Mouse (Mus musculus) lung, embryonic 16.5 days (tissue): Measurements from ENCODE around the gene Btg4. TPM values are rescaled to one million over a fixed set of nuclear protein-coding genes. Genes with fewer than 3 reads are reported as not detected.
"Not testable (repeated sequence)": the region's sequence is repeated elsewhere in the genome, so short reads cannot be mapped to it uniquely, and the experiment has no call there.

Experiments used
- ATAC-seq: fragments of 200-750 bp; cut with Nextera tagmentation; 2 replicates; pipeline ENCODE4 v1.8.0; 2017; ENCODE audit warnings: low read depth, mild to moderate bottlenecking, moderate library complexity
- H3K27ac ChIP-seq: fragments of 300-500 bp; sonication (generic); 2 replicates; pipeline ENCODE4 v1.5.1; 2014; ENCODE audit warnings: mild to moderate bottlenecking, control low read depth, low read length
- H3K27me3 ChIP-seq: fragments of 300-500 bp; sonication (generic); 2 replicates; pipeline ENCODE4 v1.6.1; 2014; ENCODE audit warnings: low read depth, low read length, mixed read lengths; ENCODE audit not compliant: control insufficient read depth, insufficient read depth
- H3K36me3 ChIP-seq: fragments of 300-500 bp; sonication (generic); 2 replicates; pipeline ENCODE4 v1.6.1; 2014; ENCODE audit warnings: low read length; ENCODE audit not compliant: control insufficient read depth, insufficient read depth
- H3K4me1 ChIP-seq: fragments of 300-500 bp; sonication (generic); replicated peaks from 2 replicates; pipeline ENCODE4 v1.6.1; 2014; ENCODE audit warnings: low read length, mixed read lengths; ENCODE audit not compliant: control insufficient read depth, insufficient read depth
- H3K4me2 ChIP-seq: fragments of 300-500 bp; sonication (generic); 2 replicates; pipeline ENCODE4 v1.6.1; 2014; ENCODE audit warnings: low read depth, low read length, control low read depth
- H3K4me3 ChIP-seq: fragments of 300-500 bp; sonication (generic); 2 replicates; pipeline ENCODE4 v1.5.1; 2014; ENCODE audit warnings: mild to moderate bottlenecking, low read length, control low read depth
- H3K9ac ChIP-seq: fragments of 300-500 bp; sonication (generic); 2 replicates; pipeline ENCODE4 v1.6.1; 2014; ENCODE audit warnings: low read length, control low read depth
- H3K9me3 ChIP-seq: fragments of 300-500 bp; sonication (generic); 2 replicates; pipeline ENCODE4 v1.6.1; 2016; ENCODE audit warnings: low read length; ENCODE audit not compliant: control insufficient read depth
- WGBS: fragments of 180-500 bp; shearing (Covaris S2); extraction: QIAGEN DNeasy Blood & Tissue Kit; methylation state at CpG from one replicate; pipeline ENCODE4 v1.1.7; 2014; 5-methylcytosine and 5-hydroxymethylcytosine counted together
- polyA plus RNA-seq: library from polyadenylated mRNA; unstranded; fragments of >200 nt; fragmentation: Nextera tagmentation; extraction: Ambion mirVana; gene quantifications from 2 replicates; pipeline ENCODE4 v1.2.1, GENCODE M21; 2015

Btg4 gene
- polyA plus RNA-seq, 1 experiment from 2014 or later, result 0.34 TPM

DNA sequence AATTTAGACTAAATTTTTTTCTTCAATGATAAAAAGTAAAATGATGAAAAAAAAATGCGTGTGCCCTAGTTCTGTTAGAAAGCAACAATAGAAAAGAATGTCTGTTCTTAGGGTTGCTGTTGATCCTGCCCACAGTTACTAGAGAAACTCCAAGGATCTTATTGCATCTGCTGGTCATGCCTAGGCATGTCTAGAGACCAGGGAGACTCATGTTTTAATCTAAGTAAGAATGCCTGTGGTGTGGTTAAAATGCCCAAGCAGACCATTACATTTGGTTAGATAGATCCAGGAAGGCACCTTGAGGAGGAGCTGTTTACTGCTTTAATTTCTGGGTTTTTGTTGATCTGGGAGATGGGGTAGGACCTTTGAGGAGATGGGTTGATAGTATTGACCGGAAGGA, 45.0 kb downstream of the Btg4 start:
- no peak overlapping the region for H3K9ac ChIP-seq
- H3K36me3 ChIP-seq, result no peaks in the 10 kb centered on the region
- peaks cover 4% of the 10 kb centered on the region; the same call in 1 of the 2 replicates for H3K4me1 ChIP-seq
- H3K4me2 ChIP-seq, result no peak overlapping the region
- no peaks in the 10 kb centered on the region for H3K9me3 ChIP-seq
- ATAC-seq, result no peak
- 73% methylated on average over 2 of the region's 2 CpGs for WGBS
- no peak overlapping the region for H3K4me3 ChIP-seq
- H3K27ac ChIP-seq, result no peak overlapping the region
- H3K27me3 ChIP-seq, result peaks cover 7% of the 10 kb centered on the region; the same call in 1 of the 2 replicates

- WGBS, result 54% methylated on average over 4 of the region's 4 CpGs
- ATAC-seq, result no peak
- Histone ChIP-seq H3K4me3 (no peak overlapping the region), H3K27ac (no peak overlapping the region), H3K9ac (no peak overlapping the region), H3K36me3 (no peaks in the 10 kb centered on the region), H3K9me3 (no peaks in the 10 kb centered on the region), H3K4me1 (no peaks in the 10 kb centered on the region), H3K4me2 (no peak overlapping the region), H3K27me3 (no peaks in the 10 kb centered on the region)
These were observed 54.1 kb downstream of the Btg4 start for GRCm38 (mm10) chr9:51114767-51115166.

DNA sequence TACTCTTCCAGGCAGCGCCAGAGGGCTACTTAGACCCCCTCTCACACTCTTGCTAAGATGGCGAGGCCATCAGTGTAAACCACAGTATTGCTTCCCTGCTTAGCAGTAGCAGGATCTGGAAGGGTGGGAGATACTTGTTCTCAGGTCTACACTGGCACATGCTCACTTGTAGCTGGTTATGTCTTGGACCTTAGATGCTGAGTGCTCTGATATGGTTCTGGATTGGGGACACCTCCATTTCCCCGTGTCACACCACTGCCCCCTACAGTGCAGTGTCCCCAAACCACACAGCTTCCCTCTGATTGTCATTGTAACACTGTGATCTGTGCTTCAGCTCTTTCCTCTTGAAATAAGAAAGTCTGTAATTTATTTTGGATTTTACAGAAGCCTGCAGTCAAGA, 76.3 kb downstream of the Btg4 start:
- no peak overlapping the region for H3K4me3 ChIP-seq
- H3K27me3 ChIP-seq, result no peaks in the 10 kb centered on the region
- WGBS, result 60% methylated on average over 3 of the region's 3 CpGs
- H3K9ac ChIP-seq, result no peak overlapping the region
- H3K4me1 ChIP-seq, result no peaks in the 10 kb centered on the region
- no peaks in the 10 kb centered on the region for H3K36me3 ChIP-seq
- H3K9me3 ChIP-seq, result no peaks in the 10 kb centered on the region
- no peak overlapping the region for H3K4me2 ChIP-seq
- ATAC-seq, result no peak
- no peak overlapping the region for H3K27ac ChIP-seq

GRCm38 (mm10) chr9:51137432-51137831, 76.7 kb downstream of the Btg4 start:
- H3K36me3 ChIP-seq, result no peaks in the 10 kb centered on the region
- no peak for ATAC-seq
- H3K27ac ChIP-seq, result no peak overlapping the region
- 72% methylated on average over 4 of the region's 4 CpGs for WGBS
- no peaks in the 10 kb centered on the region for H3K4me1 ChIP-seq
- no peaks in the 10 kb centered on the region for H3K9me3 ChIP-seq
- no peaks in the 10 kb centered on the region for H3K27me3 ChIP-seq
- no peak overlapping the region for H3K4me2 ChIP-seq
- H3K9ac ChIP-seq, result no peak overlapping the region
- H3K4me3 ChIP-seq, result no peak overlapping the region

DNA sequence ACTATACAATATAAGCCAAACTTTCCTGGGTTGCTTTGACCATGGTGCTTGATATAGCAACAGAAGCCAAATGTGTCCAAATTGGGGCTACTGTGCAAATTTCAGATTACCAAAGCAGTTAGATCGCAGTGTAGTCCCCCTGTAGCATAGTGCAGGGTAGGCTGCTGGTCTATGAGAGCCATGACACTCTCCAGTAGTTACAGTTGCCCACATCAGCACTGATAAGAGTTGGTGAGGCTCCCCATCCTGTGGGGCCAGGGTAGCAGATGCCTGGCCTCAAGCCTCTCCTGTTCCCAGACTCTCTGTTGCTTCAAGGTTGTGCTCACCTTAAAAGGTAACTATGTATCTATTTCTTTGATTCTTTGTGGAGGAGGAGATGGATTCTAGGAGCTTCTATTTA, 77.1 kb downstream of the Btg4 start:
- H3K27ac ChIP-seq, result no peak overlapping the region
- no peaks in the 10 kb centered on the region for H3K4me1 ChIP-seq
- H3K27me3 ChIP-seq, result no peaks in the 10 kb centered on the region
- 74% methylated on average over 1 of the region's 1 CpGs for WGBS
- no peak for ATAC-seq
- no peak overlapping the region for H3K4me3 ChIP-seq
- no peak overlapping the region for H3K9ac ChIP-seq
- H3K4me2 ChIP-seq, result no peak overlapping the region
- no peaks in the 10 kb centered on the region for H3K36me3 ChIP-seq
- no peaks in the 10 kb centered on the region for H3K9me3 ChIP-seq

DNA sequence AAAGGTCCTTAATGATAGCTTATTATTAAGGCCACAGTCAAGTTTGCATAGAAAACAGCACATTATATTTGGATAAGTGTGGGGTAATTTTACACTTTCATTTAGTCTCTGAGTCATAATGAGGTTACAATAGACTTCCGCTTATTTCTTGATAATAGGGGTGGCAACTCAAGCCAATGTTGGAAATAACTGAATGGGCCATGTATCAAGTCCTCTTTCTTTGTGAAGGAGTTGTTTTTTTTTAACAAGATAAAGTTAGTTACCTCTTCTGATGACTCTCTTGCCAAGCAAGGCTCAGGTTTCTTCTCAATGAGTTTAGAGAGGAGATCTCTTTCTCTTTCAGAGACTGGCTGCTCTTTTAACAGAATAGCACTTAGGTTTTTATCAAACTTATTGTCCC, 77.6 kb downstream of the Btg4 start:
- Histone ChIP-seq H3K27me3 (no peaks in the 10 kb centered on the region), H3K9me3 (no peaks in the 10 kb centered on the region), H3K27ac (no peak overlapping the region), H3K9ac (no peak overlapping the region), H3K4me3 (no peak overlapping the region), H3K4me1 (no peaks in the 10 kb centered on the region), H3K36me3 (no peaks in the 10 kb centered on the region), H3K4me2 (no peak overlapping the region)
- ATAC-seq, result no peak
- 89% methylated on average over 1 of the region's 1 CpGs for WGBS

DNA sequence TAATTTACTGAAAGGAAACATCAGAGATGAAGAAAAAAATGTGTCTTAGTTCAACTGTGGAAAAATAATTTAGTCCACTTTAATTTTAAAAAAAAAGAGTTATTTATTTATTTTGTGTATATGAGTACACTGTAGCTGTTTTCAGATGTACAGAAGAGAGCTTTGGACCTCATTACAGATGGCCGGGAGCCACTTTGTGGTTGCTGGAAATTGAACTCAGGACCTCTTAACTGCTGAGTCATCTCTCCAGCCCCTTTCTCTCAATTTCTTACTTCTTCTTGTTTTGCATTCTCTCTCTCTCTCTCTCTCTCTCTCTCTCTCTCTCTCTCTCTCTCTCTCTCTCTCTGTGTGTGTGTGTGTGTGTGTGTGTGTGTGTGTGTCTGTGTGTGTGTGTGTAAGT, 78.7 kb downstream of the Btg4 start:
- 70% methylated on average over 1 of the region's 1 CpGs for WGBS
- not testable (repeated sequence) for ATAC-seq, H3K4me3 ChIP-seq, H3K9me3 ChIP-seq, H3K36me3 ChIP-seq, H3K27me3 ChIP-seq, H3K27ac ChIP-seq, H3K9ac ChIP-seq, H3K4me2 ChIP-seq, H3K4me1 ChIP-seq

DNA sequence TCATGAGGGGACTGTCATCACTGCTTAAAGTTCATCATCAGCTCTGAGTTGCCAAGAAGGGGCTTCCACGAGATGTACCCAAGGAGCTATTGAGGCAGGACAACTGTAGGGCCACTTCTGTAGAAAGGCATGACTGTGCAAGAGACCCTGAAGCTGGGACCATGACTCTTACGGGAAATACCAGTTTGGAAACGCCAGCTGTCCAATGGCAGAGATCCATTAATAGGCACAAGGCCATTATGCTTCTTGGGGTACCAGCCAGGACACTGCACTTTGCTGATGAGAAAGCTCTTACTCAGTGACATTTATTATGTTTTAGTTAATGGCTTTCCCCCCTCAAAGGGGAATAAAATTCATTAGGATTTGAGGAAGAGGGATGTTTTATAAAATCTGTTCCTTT, 80.0 kb downstream of the Btg4 start:
- no peak for ATAC-seq
- Histone ChIP-seq H3K4me1 (no peaks in the 10 kb centered on the region), H3K36me3 (no peaks in the 10 kb centered on the region), H3K4me3 (no peak overlapping the region), H3K27ac (no peak overlapping the region), H3K4me2 (no peak overlapping the region), H3K9ac (no peak overlapping the region), H3K9me3 (no peaks in the 10 kb centered on the region), H3K27me3 (no peaks in the 10 kb centered on the region)
- 76% methylated on average over 3 of the region's 3 CpGs for WGBS

GRCm38 (mm10) chr9:51143437-51143836, 82.7 kb downstream of the Btg4 start:
- no peak overlapping the region for H3K27ac ChIP-seq
- no peaks in the 10 kb centered on the region; the same call in 1 of the 2 replicates for H3K4me1 ChIP-seq
- no peak for ATAC-seq
- no peaks in the 10 kb centered on the region for H3K27me3 ChIP-seq
- no peak overlapping the region for H3K4me3 ChIP-seq
- 81% methylated on average over 1 of the region's 1 CpGs for WGBS
- H3K9ac ChIP-seq, result no peak overlapping the region
- no peak overlapping the region for H3K4me2 ChIP-seq
- H3K36me3 ChIP-seq, result no peaks in the 10 kb centered on the region
- H3K9me3 ChIP-seq, result no peaks in the 10 kb centered on the region

GRCm38 (mm10) chr9:51144218-51144617, 83.5 kb downstream of the Btg4 start:
- no peak for ATAC-seq
- H3K4me1 ChIP-seq, result no peaks in the 10 kb centered on the region; the same call in 1 of the 2 replicates
- no peak overlapping the region for H3K27ac ChIP-seq
- H3K4me2 ChIP-seq, result no peak overlapping the region
- no peaks in the 10 kb centered on the region for H3K27me3 ChIP-seq
- no peak overlapping the region for H3K9ac ChIP-seq
- H3K9me3 ChIP-seq, result no peaks in the 10 kb centered on the region
- WGBS, result 62% methylated on average over 6 of the region's 6 CpGs
- no peak overlapping the region for H3K4me3 ChIP-seq
- H3K36me3 ChIP-seq, result no peaks in the 10 kb centered on the region
